ENCODE assay signal across 15 mouse cellular contexts in the genomic region with DNA sequence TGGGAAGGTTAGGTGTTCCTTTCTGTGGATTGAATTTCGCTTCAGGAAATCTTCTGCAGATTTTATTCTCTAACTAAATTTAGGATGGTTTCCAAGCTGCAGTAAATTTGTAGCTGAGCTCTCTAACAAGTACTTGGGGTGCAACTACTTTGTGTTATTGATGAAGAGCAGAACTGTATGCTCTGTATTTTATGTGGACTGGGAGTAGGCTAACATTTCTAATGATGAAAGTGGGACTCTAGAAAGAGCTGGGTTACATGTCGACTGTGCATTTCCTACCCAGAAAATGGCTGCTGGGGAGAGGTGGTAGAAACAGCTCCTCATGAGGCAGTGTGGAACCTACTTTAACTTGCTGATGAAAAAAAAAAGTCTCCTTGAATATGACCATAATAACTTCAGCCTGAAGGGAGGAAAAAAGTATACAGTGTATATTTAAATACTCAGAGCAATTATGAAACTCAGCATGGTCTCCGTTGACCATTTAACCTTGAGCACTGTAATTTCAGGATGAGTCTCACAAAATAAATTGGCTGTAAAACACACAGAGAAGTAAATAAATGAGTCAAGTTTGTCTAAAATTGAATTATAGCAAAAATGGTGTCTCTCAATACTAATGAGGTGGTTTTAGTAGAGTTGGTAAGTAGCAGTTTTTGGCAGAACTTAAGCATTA.
"Had no signal": no experiment of that assay in that cellular context is flagged by ENCODE, and none has a peak within 500 bp of the region (broad histone marks: within the 10 kb centered on the region; RNA-seq: fewer than 3 reads in every experiment).

No protein-coding gene starts in this region.

- H3K27ac ChIP-seq: neural tube, embryonic 13.5 days; neural tube, embryonic 15.5 days; stomach, embryonic 15.5 days; stomach, postnatal 0 days had no signal

- H3K36me3 ChIP-seq: neural tube, embryonic 13.5 days; neural tube, embryonic 15.5 days; stomach, embryonic 15.5 days had no signal

- H3K9ac ChIP-seq: neural tube, embryonic 13.5 days; neural tube, embryonic 15.5 days; stomach, embryonic 15.5 days had no signal

- H3K27me3 ChIP-seq: neural tube, embryonic 13.5 days; neural tube, embryonic 15.5 days; stomach, embryonic 15.5 days had no signal

- H3K9me3 ChIP-seq: neural tube, embryonic 13.5 days; neural tube, embryonic 15.5 days; stomach, embryonic 15.5 days had no signal

- H3K4me1 ChIP-seq: neural tube, embryonic 13.5 days; neural tube, embryonic 15.5 days; stomach, embryonic 15.5 days had no signal

- H3K4me3 ChIP-seq: neural tube, embryonic 13.5 days; neural tube, embryonic 15.5 days; stomach, embryonic 15.5 days had no signal

- H3K4me2 ChIP-seq: neural tube, embryonic 13.5 days; neural tube, embryonic 15.5 days; stomach, embryonic 15.5 days had no signal

- DNase-seq: retina, postnatal 1 day; right cerebral cortex, adult 18-20 months; right cerebral cortex, postnatal 14 days; right cerebral cortex, postnatal 25 days; right cerebral cortex, postnatal 4 days; spleen, adult 18-20 months; thymus, adult 2 months; thymus, postnatal 14 days; thymus, postnatal 25 days; thymus, postnatal 36 days; thymus, postnatal 4 days had no signal
